Mouse (Mus musculus): Measurements from ENCODE around the gene Ccser1. TPM values are rescaled to one million over a fixed set of nuclear protein-coding genes. Genes with fewer than 3 reads are reported as not detected.

The Ccser1 gene
- polyA plus RNA-seq (2011; ENCODE audit: insufficient read length, low read depth, missing spikeins), result 1.3 and 5.3 TPM in 2 replicates

DNA sequence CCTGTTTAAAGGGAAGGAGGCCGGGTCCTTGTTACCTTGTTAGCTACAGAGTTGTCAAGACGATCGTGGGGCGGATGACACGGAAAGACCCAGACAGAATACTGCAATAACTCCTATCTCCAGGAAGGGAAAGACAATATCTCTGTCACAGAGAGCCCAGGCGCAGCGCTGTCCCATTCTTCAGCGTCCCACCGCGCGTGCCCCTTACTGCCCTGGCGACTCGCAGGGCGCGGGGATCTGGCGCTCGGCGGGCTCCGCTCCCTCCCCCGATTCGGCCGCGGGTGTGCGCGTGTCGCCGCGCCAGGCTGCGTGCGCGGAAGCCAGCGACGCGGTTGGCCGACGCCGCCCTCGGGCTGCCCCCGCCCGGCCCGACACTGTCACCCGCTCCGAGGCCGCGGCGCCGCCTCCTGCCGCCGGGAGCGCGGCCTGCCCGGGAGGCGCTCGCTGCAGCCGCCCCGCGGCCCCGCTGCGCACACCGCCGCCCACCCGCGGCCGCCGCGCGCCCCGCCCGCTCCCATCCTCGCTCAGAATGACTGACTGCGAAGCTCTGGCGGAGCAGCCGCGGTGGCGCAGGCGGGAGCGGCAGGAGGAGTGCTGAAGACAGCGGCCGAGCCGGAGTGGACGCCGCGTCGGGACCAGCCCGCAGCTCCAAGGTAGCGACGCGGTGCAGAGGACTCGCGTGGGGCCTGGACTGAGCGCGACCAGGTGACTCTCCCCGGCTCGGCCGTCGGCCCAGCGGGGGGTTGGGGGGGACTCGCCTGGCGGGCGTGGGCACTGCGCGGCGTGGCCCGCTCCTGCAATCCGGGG, at the start of gene Ccser1:
Gene Ccser1, plus strand, starts transcription at position 376 of the 807 bp plus-strand sequence.
- TF ChIP-seq POLR2A (IDR thresholded peaks at IDR 0.05; ENCODE audit: low read depth, low read length) (no peak), CTCF (IDR thresholded peaks at IDR 0.05; ENCODE audit: borderline replicate concordance, insufficient read depth, low read length) (no peak)

DNA sequence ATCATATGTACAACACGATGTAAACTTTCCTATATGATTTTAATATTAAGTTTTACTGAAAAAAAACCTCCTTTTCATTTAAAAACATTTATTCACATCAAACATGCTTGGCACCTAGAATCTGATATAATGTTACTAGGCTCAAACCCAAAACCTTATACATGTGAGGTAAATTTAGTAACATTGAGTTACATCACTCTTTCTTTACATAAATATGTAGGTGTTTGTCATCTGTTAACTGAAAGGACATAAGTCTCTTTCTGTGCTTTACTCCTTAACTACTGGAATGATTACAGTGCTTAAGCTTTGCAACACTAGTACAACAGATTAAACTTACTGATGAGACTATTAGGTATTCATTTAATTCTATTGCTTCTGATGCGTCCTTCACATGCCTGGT, 43.7 kb upstream of the Ccser1 start:
- TF ChIP-seq POLR2A (IDR thresholded peaks at IDR 0.05; ENCODE audit: low read depth, low read length), result no peak
- no peak for TF ChIP-seq CTCF (IDR thresholded peaks at IDR 0.05; ENCODE audit: borderline replicate concordance, insufficient read depth, low read length)
- Histone ChIP-seq H3K27ac (ENCODE audit: insufficient read depth, low read length) (no peak overlapping the region), H3K4me3 (ENCODE audit: insufficient read depth, low read length) (no peak overlapping the region), H3K4me1 (ENCODE audit: control insufficient read depth, insufficient read depth, low read length) (no peaks in the 10 kb centered on the region)

More for the DNA sequence above, at the start of gene Ccser1:
- no peaks in the 10 kb centered on the region for H3K4me1 ChIP-seq (ENCODE audit: control insufficient read depth, insufficient read depth, low read length)
- no peak within 1 kb of the TSS for H3K27ac ChIP-seq (ENCODE audit: insufficient read depth, low read length)
- H3K4me3 ChIP-seq (ENCODE audit: insufficient read depth, low read length), result peak within 1 kb of the TSS; percentile 55

DNA sequence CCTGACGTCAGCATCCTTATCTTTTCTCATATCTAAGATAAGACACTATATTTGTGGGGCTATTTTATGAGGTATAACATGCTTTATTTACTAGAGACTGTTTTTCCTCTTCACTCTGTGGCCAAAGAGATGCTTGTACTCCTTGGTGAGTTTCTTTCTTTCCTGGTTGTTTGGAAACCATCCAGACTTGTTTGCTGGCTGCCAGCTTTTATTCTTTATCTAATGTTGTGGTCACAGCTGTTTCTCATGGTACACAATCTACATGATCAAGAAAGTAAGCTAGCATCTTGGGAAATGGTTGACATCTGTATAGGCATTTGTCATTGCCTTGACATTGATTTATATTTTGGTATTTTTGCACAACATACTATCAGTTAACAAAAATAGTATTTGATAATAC, 37.1 kb upstream of the Ccser1 start:
- Histone ChIP-seq H3K4me1 (ENCODE audit: control insufficient read depth, insufficient read depth, low read length) (no peaks in the 10 kb centered on the region), H3K27ac (ENCODE audit: insufficient read depth, low read length) (no peak overlapping the region), H3K4me3 (ENCODE audit: insufficient read depth, low read length) (no peak overlapping the region)
- no peak for TF ChIP-seq CTCF (IDR thresholded peaks at IDR 0.05; ENCODE audit: borderline replicate concordance, insufficient read depth, low read length)
- TF ChIP-seq POLR2A (IDR thresholded peaks at IDR 0.05; ENCODE audit: low read depth, low read length), result no peak

DNA sequence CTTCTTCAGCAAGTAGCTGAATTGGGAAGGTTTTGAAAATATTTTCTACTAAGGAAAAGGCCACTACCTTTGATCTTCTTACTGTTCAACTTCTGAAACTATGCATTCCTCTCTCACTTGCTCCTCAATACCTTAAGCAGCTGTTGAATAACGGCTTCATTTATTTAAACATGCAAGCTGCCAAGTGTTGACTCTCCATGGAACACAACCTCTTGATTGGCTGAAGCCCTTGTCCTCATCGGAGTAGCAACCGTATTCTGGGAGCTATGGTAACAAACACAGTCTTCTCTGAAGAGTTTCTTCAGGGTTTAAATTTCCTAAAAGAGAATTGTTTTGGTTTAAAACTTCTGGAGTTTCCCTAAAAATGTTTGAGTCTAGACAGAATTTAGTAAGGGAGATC, 27.2 kb upstream of the Ccser1 start:
- no peak for TF ChIP-seq POLR2A (IDR thresholded peaks at IDR 0.05; ENCODE audit: low read depth, low read length)
- no peak for TF ChIP-seq CTCF (IDR thresholded peaks at IDR 0.05; ENCODE audit: borderline replicate concordance, insufficient read depth, low read length)
- no peaks in the 10 kb centered on the region for H3K4me1 ChIP-seq (ENCODE audit: control insufficient read depth, insufficient read depth, low read length)
- no peak overlapping the region for H3K4me3 ChIP-seq (ENCODE audit: insufficient read depth, low read length)
- no peak overlapping the region for H3K27ac ChIP-seq (ENCODE audit: insufficient read depth, low read length)

DNA sequence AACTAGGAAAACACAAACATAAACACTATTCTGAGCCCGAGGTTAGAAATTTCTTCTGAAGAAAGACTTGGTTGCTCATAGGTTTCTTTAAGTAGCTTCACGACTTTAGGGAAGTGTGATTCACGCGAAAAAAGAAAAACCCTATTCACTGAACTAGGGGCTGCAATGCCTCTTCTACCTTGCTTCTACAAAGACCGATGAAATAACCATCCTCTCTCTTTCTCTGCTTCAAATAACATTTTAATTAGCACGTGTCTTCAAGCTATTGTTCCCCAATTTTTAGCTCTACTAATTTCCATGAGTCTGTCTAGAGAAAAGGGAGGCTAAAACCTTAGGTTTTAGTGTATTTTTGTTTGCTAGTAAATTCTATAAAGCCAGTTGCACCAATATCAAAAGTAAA, 25.5 kb upstream of the Ccser1 start:
- no peak overlapping the region for H3K4me3 ChIP-seq (ENCODE audit: insufficient read depth, low read length)
- no peak overlapping the region for H3K27ac ChIP-seq (ENCODE audit: insufficient read depth, low read length)
- TF ChIP-seq POLR2A (IDR thresholded peaks at IDR 0.05; ENCODE audit: low read depth, low read length) (no peak), CTCF (IDR thresholded peaks at IDR 0.05; ENCODE audit: borderline replicate concordance, insufficient read depth, low read length) (no peak)
- no peaks in the 10 kb centered on the region for H3K4me1 ChIP-seq (ENCODE audit: control insufficient read depth, insufficient read depth, low read length)

DNA sequence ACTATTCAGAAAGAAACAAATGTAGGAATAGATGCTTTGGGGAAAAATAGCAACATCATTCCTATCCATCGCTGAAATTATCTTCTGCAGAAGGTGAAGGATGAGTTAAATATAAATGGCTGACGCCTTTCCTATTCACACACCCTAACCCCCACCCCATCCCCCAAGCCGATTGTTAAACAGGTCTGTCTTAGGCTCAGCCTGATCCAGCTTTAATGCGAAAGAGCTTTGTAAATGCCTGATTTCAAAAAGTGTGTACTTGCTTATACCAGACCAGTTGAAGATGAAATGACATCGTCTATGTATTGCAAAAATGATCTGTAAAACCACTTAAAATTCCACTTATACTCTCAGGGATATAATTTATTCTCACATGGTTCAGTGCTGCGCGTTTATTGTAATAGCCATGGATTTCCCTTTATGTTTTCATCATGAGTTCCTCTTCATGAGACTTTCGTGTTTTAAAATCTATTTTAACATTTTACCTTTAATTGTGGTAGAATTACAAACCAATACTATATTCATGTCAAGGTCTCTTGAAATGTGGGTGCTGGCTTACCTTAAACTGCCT, 25.0 kb upstream of the Ccser1 start:
- Histone ChIP-seq H3K27ac (ENCODE audit: insufficient read depth, low read length) (no peak overlapping the region), H3K4me1 (ENCODE audit: control insufficient read depth, insufficient read depth, low read length) (no peaks in the 10 kb centered on the region), H3K4me3 (ENCODE audit: insufficient read depth, low read length) (no peak overlapping the region)
- TF ChIP-seq CTCF (IDR thresholded peaks at IDR 0.05; ENCODE audit: borderline replicate concordance, insufficient read depth, low read length) (no peak), POLR2A (IDR thresholded peaks at IDR 0.05; ENCODE audit: low read depth, low read length) (no peak)

DNA sequence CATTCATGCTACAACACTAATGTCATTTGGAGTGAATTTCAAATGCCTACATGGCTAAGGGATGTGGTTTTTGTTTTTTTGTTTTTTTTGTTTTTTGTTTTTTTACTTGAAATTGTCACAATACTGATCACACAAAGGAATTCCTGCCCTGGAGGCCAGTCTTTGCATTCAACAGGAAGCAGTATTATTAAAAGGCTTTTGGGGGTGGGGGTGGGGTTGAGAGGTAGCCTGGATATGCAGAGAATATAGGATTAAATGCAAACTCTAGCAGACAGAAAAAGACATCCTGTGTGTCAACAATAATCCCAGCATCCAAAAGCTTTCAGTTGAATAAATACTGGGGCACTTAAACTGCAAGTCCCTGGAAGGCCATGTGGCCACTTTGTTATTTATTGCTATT, 24.4 kb upstream of the Ccser1 start:
- H3K4me1 ChIP-seq (ENCODE audit: control insufficient read depth, insufficient read depth, low read length), result no peaks in the 10 kb centered on the region
- no peak for TF ChIP-seq POLR2A (IDR thresholded peaks at IDR 0.05; ENCODE audit: low read depth, low read length)
- TF ChIP-seq CTCF (IDR thresholded peaks at IDR 0.05; ENCODE audit: borderline replicate concordance, insufficient read depth, low read length), result no peak
- no peak overlapping the region for H3K4me3 ChIP-seq (ENCODE audit: insufficient read depth, low read length)
- H3K27ac ChIP-seq (ENCODE audit: insufficient read depth, low read length), result no peak overlapping the region

DNA sequence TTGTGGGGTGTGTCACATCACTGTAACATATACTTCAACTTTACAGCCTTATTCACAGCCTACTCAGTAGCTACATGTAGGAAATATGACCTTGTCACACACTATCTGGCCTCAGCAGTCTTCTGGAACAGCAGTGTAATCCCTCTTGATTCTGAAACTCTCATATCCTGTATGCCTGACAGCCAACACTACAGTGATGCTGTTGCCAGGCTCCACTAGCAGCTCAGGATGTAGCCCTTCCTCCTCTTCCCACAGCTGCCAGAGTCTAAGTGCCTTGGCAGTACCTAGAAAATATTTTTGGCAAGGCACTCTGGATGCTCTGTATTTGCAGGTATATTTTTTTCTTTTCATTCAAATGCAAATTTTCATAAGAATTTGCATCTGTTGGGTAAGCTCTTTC, 18.0 kb upstream of the Ccser1 start:
- Histone ChIP-seq H3K4me3 (ENCODE audit: insufficient read depth, low read length) (no peak overlapping the region), H3K4me1 (ENCODE audit: control insufficient read depth, insufficient read depth, low read length) (no peaks in the 10 kb centered on the region), H3K27ac (ENCODE audit: insufficient read depth, low read length) (no peak overlapping the region)
- TF ChIP-seq POLR2A (IDR thresholded peaks at IDR 0.05; ENCODE audit: low read depth, low read length) (no peak), CTCF (IDR thresholded peaks at IDR 0.05; ENCODE audit: borderline replicate concordance, insufficient read depth, low read length) (no peak)

DNA sequence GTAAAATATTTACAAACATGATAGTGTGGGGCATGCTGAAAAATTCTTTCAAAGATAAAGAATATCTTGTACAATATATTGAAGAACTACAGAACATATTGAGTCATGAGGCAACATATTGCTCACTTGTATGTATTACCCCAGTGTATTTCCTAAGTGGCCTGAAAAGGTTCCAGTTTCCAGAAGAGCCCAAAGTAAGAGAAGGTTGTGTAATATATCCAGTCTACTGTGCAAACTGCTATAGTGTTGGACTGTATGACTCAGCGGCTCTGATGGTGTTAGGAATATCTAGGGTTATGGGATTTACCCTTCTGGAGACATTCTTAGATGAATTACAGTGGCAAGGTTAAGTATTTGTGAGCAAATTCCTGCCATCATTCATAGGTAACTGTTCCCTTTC, 13.2 kb upstream of the Ccser1 start:
- Histone ChIP-seq H3K4me3 (ENCODE audit: insufficient read depth, low read length) (no peak overlapping the region), H3K4me1 (ENCODE audit: control insufficient read depth, insufficient read depth, low read length) (peaks cover 4% of the 10 kb centered on the region), H3K27ac (ENCODE audit: insufficient read depth, low read length) (no peak overlapping the region)
- TF ChIP-seq POLR2A (IDR thresholded peaks at IDR 0.05; ENCODE audit: low read depth, low read length) (no peak), CTCF (IDR thresholded peaks at IDR 0.05; ENCODE audit: borderline replicate concordance, insufficient read depth, low read length) (no peak)

DNA sequence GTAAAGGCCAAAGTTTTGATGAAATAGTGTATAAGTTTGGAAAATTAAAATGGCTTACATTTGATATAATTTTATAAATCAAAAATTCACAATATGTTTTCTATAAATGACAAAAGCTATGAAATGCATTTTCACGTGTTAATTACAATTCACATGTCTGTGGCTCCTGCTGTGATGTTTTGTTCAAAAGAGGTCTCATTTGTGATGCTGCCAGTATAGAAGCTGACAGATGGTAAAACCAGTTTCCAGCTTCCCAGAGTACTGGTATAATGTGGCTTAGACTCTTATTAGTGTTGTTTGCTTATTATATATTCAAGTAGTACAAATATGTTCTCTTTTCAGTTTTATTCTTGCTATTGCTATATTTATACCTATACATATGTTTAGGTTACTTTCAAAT, 4.0 kb upstream of the Ccser1 start:
- no peak for TF ChIP-seq CTCF (IDR thresholded peaks at IDR 0.05; ENCODE audit: borderline replicate concordance, insufficient read depth, low read length)
- TF ChIP-seq POLR2A (IDR thresholded peaks at IDR 0.05; ENCODE audit: low read depth, low read length), result no peak
- no peaks in the 10 kb centered on the region for H3K4me1 ChIP-seq (ENCODE audit: control insufficient read depth, insufficient read depth, low read length)
- no peak overlapping the region for H3K27ac ChIP-seq (ENCODE audit: insufficient read depth, low read length)
- H3K4me3 ChIP-seq (ENCODE audit: insufficient read depth, low read length), result no peak overlapping the region

Data from embryonic fibroblast, embryonic 13.5 days (primary cell).